Comparison of ENCODE assay signal across 9 mouse cellular contexts in genomic region chr5:33142790-33143455, GRCm38 (mm10). TPM values are rescaled to one million over a fixed set of nuclear protein-coding genes. Genes with fewer than 3 reads are reported as not detected.
A peak's percentile ranks its signal among the peaks of the same experiment; 100 is the strongest.
DNase-seq lines count a peak whose midpoint lies in the region; ATAC-seq and TF ChIP-seq lines count a peak whose summit lies in the region.
"Had no signal": no experiment of that assay in that cellular context is flagged by ENCODE, and none has a peak within 500 bp of the region (broad histone marks: within the 10 kb centered on the region; RNA-seq: fewer than 3 reads in every experiment).

No protein-coding gene starts in this region.

- no peak for TF ChIP-seq POLR2A in cerebellum, adult 2 months (IDR thresholded peaks at IDR 0.05; ENCODE audit: borderline replicate concordance, insufficient read depth, low read length)

- H3K4me1 ChIP-seq in kidney, embryonic 14.5 days (ENCODE audit: control insufficient read depth, insufficient read depth, low read length), result no peaks in the 10 kb centered on the region
- H3K4me1 ChIP-seq in ES-E14 (ENCODE audit: control insufficient read depth in 2 of 2, insufficient read depth in 2 of 2, low read length in 2 of 2, poor library complexity in 1 of 2), result no peaks in the 10 kb centered on the region
- no peaks in the 10 kb centered on the region; the same call in 1 of the 2 replicates for H3K4me1 ChIP-seq in cerebellum, adult 2 months (ENCODE audit: control insufficient read depth, insufficient read depth, low read length)
- H3K4me1 ChIP-seq in hindbrain, embryonic 16.5 days (ENCODE audit: control insufficient read depth, insufficient read depth, low read depth, low read length), result no peaks in the 10 kb centered on the region
- H3K4me1 ChIP-seq: embryonic facial prominence, embryonic 15.5 days had no signal

- no peaks in the 10 kb centered on the region for H3K27me3 ChIP-seq in kidney, embryonic 14.5 days (ENCODE audit: control insufficient read depth, insufficient read depth, low read length)
- H3K27me3 ChIP-seq in cerebellum, adult 2 months (ENCODE audit: control insufficient read depth, insufficient read depth, low read length), result no peaks in the 10 kb centered on the region
- H3K27me3 ChIP-seq in hindbrain, embryonic 16.5 days (replicated peaks; ENCODE audit: control insufficient read depth, insufficient read depth, low read length), result no peaks in the 10 kb centered on the region

- peak; percentile 27; the same call in 1 of the 2 replicates for TF ChIP-seq CTCF in cerebellum, adult 2 months (IDR thresholded peaks at IDR 0.05; ENCODE audit: borderline replicate concordance, insufficient read depth, low read depth, low read length)

- H3K4me2 ChIP-seq in kidney, embryonic 14.5 days (replicated peaks; ENCODE audit: low read depth, low read length), result no peak overlapping the region
- H3K4me2 ChIP-seq in hindbrain, embryonic 16.5 days (ENCODE audit: low read length), result no peak overlapping the region
- H3K4me2 ChIP-seq: embryonic facial prominence, embryonic 15.5 days had no signal

- H3K4me3 ChIP-seq in kidney, embryonic 14.5 days (ENCODE audit: low read length), result no peak overlapping the region
- H3K4me3 ChIP-seq in ES-E14 (ENCODE audit: insufficient read depth in 1 of 2, low read depth in 1 of 2, low read length in 2 of 2, poor library complexity in 1 of 2, severe bottlenecking in 1 of 2), result no peak overlapping the region
- no peak overlapping the region for H3K4me3 ChIP-seq in cerebellum, adult 2 months (replicated peaks; ENCODE audit: insufficient read depth, low read depth, low read length)
- H3K4me3 ChIP-seq in hindbrain, embryonic 16.5 days (ENCODE audit: low read length), result no peak overlapping the region
- H3K4me3 ChIP-seq: embryonic facial prominence, embryonic 15.5 days had no signal

- H3K9me3 ChIP-seq in kidney, embryonic 14.5 days (ENCODE audit: control insufficient read depth, low read length), result no peaks in the 10 kb centered on the region
- H3K9me3 ChIP-seq in ES-E14 (ENCODE audit: control insufficient read depth, insufficient read depth, low read depth, low read length), result no peaks in the 10 kb centered on the region
- no peaks in the 10 kb centered on the region for H3K9me3 ChIP-seq in hindbrain, embryonic 16.5 days (ENCODE audit: control insufficient read depth, low read length)
- H3K9me3 ChIP-seq: embryonic facial prominence, embryonic 15.5 days had no signal

- WGBS in kidney, embryonic 14.5 days, result 45% methylated on average over 7 of the region's 7 CpGs
- 49% methylated on average over 7 of the region's 7 CpGs for WGBS in cerebellum, adult 2 months
- 56% methylated on average over 7 of the region's 7 CpGs for WGBS in hindbrain, embryonic 16.5 days

- H3K27ac ChIP-seq in kidney, embryonic 14.5 days (ENCODE audit: low read depth, low read length), result no peak overlapping the region
- H3K27ac ChIP-seq in ES-E14 (ENCODE audit: insufficient read depth, low read depth, low read length, poor library complexity, severe bottlenecking), result no peak overlapping the region
- H3K27ac ChIP-seq in cerebellum, adult 2 months (ENCODE audit: insufficient read depth, low read length), result no peak overlapping the region
- H3K27ac ChIP-seq in hindbrain, embryonic 16.5 days (ENCODE audit: low read depth, low read length), result no peak overlapping the region
- H3K27ac ChIP-seq: embryonic facial prominence, embryonic 15.5 days had no signal

- H3K36me3 ChIP-seq in kidney, embryonic 14.5 days (ENCODE audit: control insufficient read depth, insufficient read depth, low read length), result no peaks in the 10 kb centered on the region
- no peaks in the 10 kb centered on the region for H3K36me3 ChIP-seq in ES-E14 (ENCODE audit: control insufficient read depth, insufficient read depth, low read length, poor library complexity, severe bottlenecking)
- H3K36me3 ChIP-seq in hindbrain, embryonic 16.5 days (ENCODE audit: control insufficient read depth, insufficient read depth, low read length), result no peaks in the 10 kb centered on the region
- H3K36me3 ChIP-seq: embryonic facial prominence, embryonic 15.5 days had no signal

- in situ Hi-C loops in ES-E14 (cut with MboI; ENCODE audit: low sequenced_read_pairs in 2 of 2, unreplicated experiment in 2 of 2), result loop anchor here in 1 of 2 experiments (10.0 kb wide), 1 partner anchor 108 kb away; no protein-coding TSS in a partner anchor

- no peak for ATAC-seq in kidney, embryonic 14.5 days (ENCODE audit: low FRiP score, low TSS enrichment)
- 0 out of 2 replicates have a peak, but pooled peaks have one; percentile 50 for ATAC-seq in hindbrain, embryonic 16.5 days
- no peak for ATAC-seq in erythroblast, adult 5-6 weeks (replicated peaks; ENCODE audit: low FRiP score, poor library complexity, severe bottlenecking)

- no peak overlapping the region for H3K9ac ChIP-seq in kidney, embryonic 14.5 days (ENCODE audit: low read depth, low read length)
- no peak overlapping the region for H3K9ac ChIP-seq in ES-E14 (ENCODE audit: insufficient read depth, low read depth, low read length, poor library complexity, severe bottlenecking)
- no peak overlapping the region for H3K9ac ChIP-seq in hindbrain, embryonic 16.5 days (ENCODE audit: low read depth, low read length)
- H3K9ac ChIP-seq: embryonic facial prominence, embryonic 15.5 days had no signal

- DNase-seq in kidney, adult 11 months, result peak; percentile 37
- DNase-seq in ES-E14 (ENCODE audit: low read depth, low spot score), result peak; percentile 38
- peak; percentile 21 to 32 for DNase-seq in cerebellum, adult 2 months
- peak; percentile 13 to 38 for DNase-seq in layer of hippocampus, postnatal 25 days (ENCODE audit: extremely low spot score in 1 of 2, low spot score in 1 of 2)
- DNase-seq in retina, postnatal 1 day, result peak; percentile 59

TF ChIP-seq in ES-E14, 5 proteins besides CTCF, POLR2A, EP300 and RAD21:
- TF ChIP-seq ZNF384 (IDR thresholded peaks at IDR 0.05; ENCODE audit: low read depth, low read length), result no peak
- TF ChIP-seq ZC3H11A (IDR thresholded peaks at IDR 0.05; ENCODE audit: borderline replicate concordance, low read depth, low read length), result peak; percentile 56; the same call in 1 of the 2 replicates

RNA-seq across cellular contexts. Expression of gene Slc5a1, which starts 38.9 kb away (rescaled TPM):
- 1.3 and 5.1 TPM in 2 replicates for polyA plus RNA-seq in kidney, embryonic 14.5 days (2014; fragmentation: Nextera tagmentation; extraction: Ambion mirVana)
- 4.0 and 5.0 TPM in 2 replicates for total RNA-seq in ES-E14 (2012; rRNA removed)
- 4.5 and 5.0 TPM in 2 replicates for polyA plus RNA-seq in cerebellum, adult 2 months (2012; rRNA removed)
- 0.37 and 0.48 TPM in 2 replicates for polyA plus RNA-seq in hindbrain, embryonic 16.5 days (2015; fragmentation: Nextera tagmentation; extraction: Ambion mirVana)
- total RNA-seq in layer of hippocampus, postnatal 25 days (2021), result under 1 TPM; 0.14 to 0.20 TPM
- not detected in 2 replicates for total RNA-seq in erythroblast, adult 5-6 weeks (2015; ENCODE audit: low replicate concordance)
- not detected in 2 replicates for total RNA-seq in erythroblast, adult 5-6 weeks (2017; ENCODE audit: low replicate concordance)
